Mouse (Mus musculus): ENCODE results near the gene Arrdc4.

GRCm38 (mm10) chr7:68697313-68697712 is 51.7 kb downstream of the Arrdc4 start:
- TF ChIP-seq CTCF (IDR thresholded peaks at IDR 0.05; ENCODE audit: borderline replicate concordance, extremely low read depth, insufficient read depth, insufficient read length): no peak
- no peak for TF ChIP-seq POLR2A (IDR thresholded peaks at IDR 0.05; ENCODE audit: borderline replicate concordance, extremely low read depth, insufficient read depth, insufficient read length, poor library complexity, severe bottlenecking)

All from brain, embryonic 14.5 days (tissue).